24 mouse cellular contexts compared by ENCODE assay signal in the genomic region with DNA sequence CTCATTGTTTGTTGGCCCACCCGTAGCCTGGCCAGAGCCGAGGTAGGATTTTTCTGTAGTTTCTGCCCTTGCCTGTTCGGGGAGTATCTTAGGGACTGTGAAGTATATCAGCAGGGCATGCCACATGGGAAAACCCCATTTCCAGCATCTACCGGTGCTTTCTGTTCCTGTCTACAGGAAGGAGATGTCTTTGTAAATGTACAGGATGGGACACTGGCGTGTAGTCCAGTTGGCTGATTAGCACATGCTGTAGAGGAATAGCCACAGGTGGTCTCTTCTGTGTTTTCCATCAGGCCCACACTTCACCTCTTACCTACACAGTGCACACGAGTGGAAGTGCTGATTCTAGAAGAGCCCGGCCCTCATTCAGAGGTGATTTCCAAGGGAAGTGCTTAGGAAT.
DNase-seq lines count a peak whose midpoint lies in the region; ATAC-seq and TF ChIP-seq lines count a peak whose summit lies in the region.
"Had no signal": no experiment of that assay in that cellular context is flagged by ENCODE, and none has a peak within 500 bp of the region (broad histone marks: within the 10 kb centered on the region; RNA-seq: fewer than 3 reads in every experiment).

No protein-coding gene starts in this region.

- H3K36me3 ChIP-seq in spleen, adult 2 months (ENCODE audit: control insufficient read depth, insufficient read depth, low read length): no peaks in the 10 kb centered on the region
- no peaks in the 10 kb centered on the region for H3K36me3 ChIP-seq in limb, embryonic 10.5 days
- no peaks in the 10 kb centered on the region for H3K36me3 ChIP-seq in intestine, embryonic 15.5 days
- H3K36me3 ChIP-seq: heart, embryonic 15.5 days; kidney, embryonic 15.5 days; limb, embryonic 12.5 days; midbrain, embryonic 12.5 days; neural tube, embryonic 13.5 days; stomach, embryonic 15.5 days had no signal

- H3K27ac ChIP-seq in gastrocnemius, adult 2 months: peak overlapping the region; percentile 41
- H3K27ac ChIP-seq in spleen, adult 2 months (ENCODE audit: insufficient read depth, low read length): peak overlapping the region; percentile 59
- peak overlapping the region; percentile 3 for H3K27ac ChIP-seq in limb, embryonic 10.5 days
- no peak overlapping the region for H3K27ac ChIP-seq in intestine, embryonic 15.5 days
- H3K27ac ChIP-seq: forebrain, embryonic 13.5 days; heart, embryonic 15.5 days; kidney, embryonic 15.5 days; limb, embryonic 12.5 days; midbrain, embryonic 12.5 days; neural tube, embryonic 13.5 days; stomach, embryonic 15.5 days had no signal

- TF ChIP-seq POLR2A in spleen, adult 2 months (IDR thresholded peaks at IDR 0.05; ENCODE audit: low read depth, low read length): no peak

- peaks cover 15% of the 10 kb centered on the region; the same call in 1 of the 2 replicates for H3K4me1 ChIP-seq in spleen, adult 2 months (ENCODE audit: control insufficient read depth, insufficient read depth, insufficient read length)
- H3K4me1 ChIP-seq in limb, embryonic 10.5 days: peaks cover 40% of the 10 kb centered on the region
- H3K4me1 ChIP-seq in intestine, embryonic 15.5 days (replicated peaks): peaks cover 6% of the 10 kb centered on the region; the same call in 1 of the 2 replicates
- H3K4me1 ChIP-seq: midbrain, embryonic 12.5 days had no signal

- H3K4me3 ChIP-seq in gastrocnemius, adult 2 months: no peak overlapping the region
- H3K4me3 ChIP-seq in spleen, adult 2 months (ENCODE audit: extremely low read depth, insufficient read depth, insufficient read length): no peak overlapping the region
- no peak overlapping the region for H3K4me3 ChIP-seq in limb, embryonic 10.5 days
- no peak overlapping the region for H3K4me3 ChIP-seq in intestine, embryonic 15.5 days (replicated peaks)
- H3K4me3 ChIP-seq: forebrain, embryonic 13.5 days; heart, embryonic 15.5 days; kidney, embryonic 15.5 days; limb, embryonic 12.5 days; midbrain, embryonic 12.5 days; myocyte; neural tube, embryonic 13.5 days; stomach, embryonic 15.5 days had no signal

- TF ChIP-seq CTCF in gastrocnemius, adult 2 months (IDR thresholded peaks at IDR 0.05): no peak
- no peak for TF ChIP-seq CTCF in spleen, adult 2 months (IDR thresholded peaks at IDR 0.05; ENCODE audit: extremely low read depth, insufficient read depth, insufficient read length, insufficient replicate concordance)

- no peak for ATAC-seq in intestine, embryonic 15.5 days
- ATAC-seq: forebrain, embryonic 13.5 days; hindbrain, embryonic 16.5 days; intestine, postnatal 0 days had no signal

- no peak overlapping the region for H3K9ac ChIP-seq in intestine, embryonic 15.5 days
- H3K9ac ChIP-seq: forebrain, embryonic 13.5 days; heart, embryonic 15.5 days; kidney, embryonic 15.5 days; limb, embryonic 12.5 days; midbrain, embryonic 12.5 days; neural tube, embryonic 13.5 days; stomach, embryonic 15.5 days had no signal

- H3K9me3 ChIP-seq in limb, embryonic 10.5 days (replicated peaks): no peaks in the 10 kb centered on the region
- H3K9me3 ChIP-seq in intestine, embryonic 15.5 days: no peaks in the 10 kb centered on the region
- H3K9me3 ChIP-seq: forebrain, embryonic 13.5 days; heart, embryonic 15.5 days; kidney, embryonic 15.5 days; limb, embryonic 12.5 days; midbrain, embryonic 12.5 days; neural tube, embryonic 13.5 days; stomach, embryonic 15.5 days had no signal

- intact Hi-C loops in gastrocnemius, adult 2 months (cut with DNase I): loop anchor here (5.0 to 10.0 kb wide), 2 partner anchors 103 to 240 kb away; no protein-coding TSS in a partner anchor
- intact Hi-C loops in heart, postnatal 10 days (cut with DNase I): loop anchor here (5.0 to 10.0 kb wide), 2 partner anchors 103 to 220 kb away; no protein-coding TSS in a partner anchor

- WGBS in spleen, adult 2 months: 77% methylated on average over 7 of the region's 7 CpGs
- 90% methylated on average over 7 of the region's 7 CpGs for WGBS in limb, embryonic 10.5 days
- 78% methylated on average over 7 of the region's 7 CpGs for WGBS in intestine, embryonic 15.5 days

- H3K27me3 ChIP-seq in spleen, adult 2 months (ENCODE audit: control insufficient read depth, insufficient read depth, low read length): no peaks in the 10 kb centered on the region
- no peaks in the 10 kb centered on the region for H3K27me3 ChIP-seq in limb, embryonic 10.5 days (ENCODE audit: low read depth, poor library complexity, severe bottlenecking)
- no peaks in the 10 kb centered on the region for H3K27me3 ChIP-seq in intestine, embryonic 15.5 days (replicated peaks)
- H3K27me3 ChIP-seq: heart, embryonic 15.5 days; kidney, embryonic 15.5 days; limb, embryonic 12.5 days; stomach, embryonic 15.5 days had no signal

- DNase-seq in gastrocnemius, adult 2 months: no peak
- no peak for DNase-seq in gastrocnemius, postnatal 10 days
- DNase-seq in heart, adult 8-10 months (ENCODE audit: low spot score): peak; percentile 70
- DNase-seq in heart, postnatal 10 days: no peak
- no peak for DNase-seq in spleen, adult 2 months (ENCODE audit: low read depth in 1 of 2, low spot score in 2 of 2)
- DNase-seq in spleen, postnatal 36 days (ENCODE audit: low spot score in 2 of 2): no peak
- DNase-seq in limb, embryonic 10.5 days (ENCODE audit: low spot score): no peak
- DNase-seq: adrenal gland, adult 8-10 months; cerebellum, adult 8-10 months; cerebellum, postnatal 36 days; lung, postnatal 36 days; thymus, postnatal 14 days had no signal

- H3K4me2 ChIP-seq in intestine, embryonic 15.5 days (replicated peaks): no peak overlapping the region
- H3K4me2 ChIP-seq: forebrain, embryonic 13.5 days; heart, embryonic 15.5 days; kidney, embryonic 15.5 days; limb, embryonic 12.5 days; liver, embryonic 11.5 days; midbrain, embryonic 12.5 days; neural tube, embryonic 13.5 days; stomach, embryonic 15.5 days had no signal
